Mouse (Mus musculus) heart, postnatal 14 days (tissue): ENCODE data around the gene Gm21988. TPM values are rescaled to one million over a fixed set of nuclear protein-coding genes. Genes with fewer than 3 reads are reported as not detected.

Source experiments
- DNase-seq, 2 experiments: peaks; one replicate each; pipeline ENCODE4 v3.0.0; 2021 to 2022
- intact Hi-C: fragments of 180-260 bp; cut with DNase I; formaldehyde crosslinking; loops from one replicate; pipeline ENCODE4 v1.15.1; 2025
- long read RNA-seq, 2 experiments: library from polyadenylated mRNA; stranded (forward); transcript quantifications; one replicate each; pipeline ENCODE4 v2.0.0; 2021
- total RNA-seq, 2 experiments: library from RNA; stranded (reverse); gene quantifications; 2 replicates each; pipeline ENCODE4 v1.2.3; 2021

Gene Gm21988
- total RNA-seq = 1 to 10 TPM; 3.1 to 3.2 TPM
- long read RNA-seq, experiment 1, partial matches to known transcripts = 0 of 2 reads
- long read RNA-seq, experiment 1, other reads (novel, unspliced or antisense) = 2 of 2 reads
- long read RNA-seq, experiment 2, partial matches to known transcripts = 5 of 6 reads
- long read RNA-seq, experiment 2, other reads (novel, unspliced or antisense) = 1 of 6 reads

- DNase-seq = peak; percentile 75 to 84
- intact Hi-C loops = loop anchor here (10.0 kb wide), 1 partner anchor 265 kb away; the partner anchor contains the start of gene Tm4sf5
These were observed at the start of gene Gm21988, which contains the start of gene Rnasek for GRCm38 (mm10) chr11:70239541-70240279. Gm21988 (minus strand) TSS chr11:70239830. Rnasek (minus strand) TSS chr11:70239842.

- intact Hi-C loops = no loop called here
- DNase-seq = peak; percentile 49 to 50
These were observed 49.6 kb upstream of the Gm21988 start for GRCm38 (mm10) chr11:70289236-70289635.

- DNase-seq = no peak
- intact Hi-C loops = no loop called here
These were observed 48.5 kb upstream of the Gm21988 start for GRCm38 (mm10) chr11:70288102-70288501.

GRCm38 (mm10) chr11:70285686-70286085 lies 46.1 kb upstream of the Gm21988 start:
- DNase-seq = no peak
- intact Hi-C loops = no loop called here

GRCm38 (mm10) chr11:70284757-70285156 lies 45.1 kb upstream of the Gm21988 start:
- intact Hi-C loops = no loop called here
- DNase-seq = no peak

GRCm38 (mm10) chr11:70283666-70284065 lies 44.0 kb upstream of the Gm21988 start:
- intact Hi-C loops = no loop called here
- no peak for DNase-seq

- DNase-seq = peak; percentile 36 to 48
- intact Hi-C loops = no loop called here
These were observed 40.8 kb upstream of the Gm21988 start for GRCm38 (mm10) chr11:70280441-70280840.

- no peak for DNase-seq
- intact Hi-C loops = no loop called here
These were observed 39.3 kb upstream of the Gm21988 start for GRCm38 (mm10) chr11:70278961-70279360.

GRCm38 (mm10) chr11:70271641-70272040 lies 32.0 kb upstream of the Gm21988 start:
- intact Hi-C loops = no loop called here
- DNase-seq = no peak

- peak; percentile 42 to 52 for DNase-seq
- intact Hi-C loops = no loop called here
These were observed 26.8 kb upstream of the Gm21988 start for GRCm38 (mm10) chr11:70266405-70266804.

GRCm38 (mm10) chr11:70265819-70266218 lies 26.2 kb upstream of the Gm21988 start:
- no peak for DNase-seq
- intact Hi-C loops = no loop called here

GRCm38 (mm10) chr11:70265252-70265651 lies 25.6 kb upstream of the Gm21988 start:
- intact Hi-C loops = no loop called here
- no peak for DNase-seq

GRCm38 (mm10) chr11:70259035-70259434 lies 19.4 kb upstream of the Gm21988 start:
- no peak for DNase-seq
- intact Hi-C loops = no loop called here

- peak; percentile 59 to 63 for DNase-seq
- intact Hi-C loops = loop anchor here (1.0 kb wide), 1 partner anchor 54 kb away; no protein-coding TSS in a partner anchor
These were observed 15.4 kb upstream of the Gm21988 start, which contains the start of gene Alox12 for GRCm38 (mm10) chr11:70254931-70255531. Alox12 (minus strand) TSS chr11:70255353.

GRCm38 (mm10) chr11:70254337-70254736 lies 14.7 kb upstream of the Gm21988 start:
- no peak for DNase-seq

GRCm38 (mm10) chr11:70251853-70252252 lies 12.2 kb upstream of the Gm21988 start:
- intact Hi-C loops = no loop called here
- DNase-seq = no peak

More at GRCm38 (mm10) chr11:70254337-70254736, 14.7 kb upstream of the Gm21988 start:
- intact Hi-C loops = no loop called here

GRCm38 (mm10) chr11:70250150-70250549 lies 10.5 kb upstream of the Gm21988 start:
- intact Hi-C loops = no loop called here

GRCm38 (mm10) chr11:70247136-70247845 lies 7.7 kb upstream of the Gm21988 start:
- intact Hi-C loops = loop anchor here (10.0 kb wide), 1 partner anchor 258 kb away; the partner anchor contains the start of gene Tm4sf5
- DNase-seq = peak; percentile 70 to 85

More at GRCm38 (mm10) chr11:70250150-70250549, 10.5 kb upstream of the Gm21988 start:
- no peak for DNase-seq

- DNase-seq = no peak
- intact Hi-C loops = loop anchor here (10.0 kb wide), 1 partner anchor 262 kb away; the partner anchor contains the start of gene Tm4sf5
These were observed 3.0 kb upstream of the Gm21988 start for GRCm38 (mm10) chr11:70242591-70242990.
